Mouse (Mus musculus): ENCODE data around the gene Borcs6. TPM values are rescaled to one million over a fixed set of nuclear protein-coding genes. Genes with fewer than 3 reads are reported as not detected.

Borcs6 gene
- total RNA-seq (2023), result 10 to 100 TPM; 35.9 to 39.8 TPM

GRCm38 (mm10) chr11:69059357-69059974 lies at the start of gene Borcs6:
Borcs6 (plus strand) TSS chr11:69059717.

GRCm38 (mm10) chr11:69015644-69016441 lies 43.7 kb upstream of the Borcs6 start, which contains the start of gene Ctc1:
Ctc1 (plus strand) TSS chr11:69015911.

GRCm38 (mm10) chr11:69045531-69046394 lies 13.8 kb upstream of the Borcs6 start, which contains the start of gene Aurkb:
Aurkb (plus strand) TSS chr11:69045647.

GRCm38 (mm10) chr11:69070590-69071222 lies 11.2 kb downstream of the Borcs6 start, which contains the start of gene Tmem107:
Tmem107 (plus strand) TSS chr11:69070806.

GRCm38 (mm10) chr11:69088103-69088855 lies 28.8 kb downstream of the Borcs6 start, which contains the start of gene Vamp2:
Vamp2 (plus strand) TSS chr11:69088490.

GRCm38 (mm10) chr11:69094697-69095429 lies 35.3 kb downstream of the Borcs6 start, which contains the start of gene Per1:
Per1 (plus strand) TSS chr11:69095217.

Other genes starting within 250 kb of the Borcs6 start
- gene Ndel1, start 187.9 kb upstream of the Borcs6 start, total RNA-seq (2023), result 100 to 1,000 TPM; 177 to 183 TPM
- gene Rnf222, start 171.2 kb upstream of the Borcs6 start, total RNA-seq (2023), result not detected
- 100 to 1,000 TPM; 819 to 898 TPM for gene Rpl26, start 158.1 kb upstream of the Borcs6 start, total RNA-seq (2023)
- gene Odf4, start 132.6 kb upstream of the Borcs6 start, total RNA-seq (2023), result not detected
- under 1 TPM in 1 of 2 experiments, not detected in 1; 0.18 TPM for gene Arhgef15, start 102.2 kb upstream of the Borcs6 start, total RNA-seq (2023)
- gene Slc25a35, start 91.6 kb upstream of the Borcs6 start, total RNA-seq (2023), result 1 to 10 TPM; 2.2 to 2.8 TPM
- gene Rangrf, start 84.5 kb upstream of the Borcs6 start, total RNA-seq (2023), result 1 to 10 TPM; 3.1 to 5.0 TPM
- 10 to 100 TPM; 18.0 to 20.8 TPM for gene Pfas, start 51.3 kb upstream of the Borcs6 start, total RNA-seq (2023)
- 10 to 100 TPM; 30.6 to 33.8 TPM for gene Ctc1, start 43.8 kb upstream of the Borcs6 start, total RNA-seq (2023)
- gene Aurkb, start 14.1 kb upstream of the Borcs6 start, total RNA-seq (2023), result 10 to 100 TPM; 83.0 to 89.7 TPM
- gene Tmem107, start 11.1 kb downstream of the Borcs6 start, total RNA-seq (2023), result 1 to 10 TPM; 2.6 to 6.6 TPM
- 100 to 1,000 TPM; 188 to 209 TPM for gene Vamp2, start 28.8 kb downstream of the Borcs6 start, total RNA-seq (2023)
- 100 to 1,000 TPM; 327 to 350 TPM for gene Per1, start 35.5 kb downstream of the Borcs6 start, total RNA-seq (2023)
- gene Hes7, start 60.7 kb downstream of the Borcs6 start, total RNA-seq (2023), result not detected
- not detected for gene 9130213A22Rik, start 62.9 kb downstream of the Borcs6 start, total RNA-seq (2023)
- not detected for gene Aloxe3, start 66.2 kb downstream of the Borcs6 start, total RNA-seq (2023)
- not detected for gene Alox12b, start 97.3 kb downstream of the Borcs6 start, total RNA-seq (2023)
- under 1 TPM; 0.22 to 0.24 TPM for gene Alox8, start 138.1 kb downstream of the Borcs6 start, total RNA-seq (2023)
- not detected for gene Gucy2e, start 177.3 kb downstream of the Borcs6 start, total RNA-seq (2023)

All from neutrophil, adult 59 days (primary cell).